Mouse (Mus musculus) limb, embryonic 13.5 days (tissue): ENCODE data around the gene Palld. TPM values are rescaled to one million over a fixed set of nuclear protein-coding genes. Genes with fewer than 3 reads are reported as not detected.

Experiments
- ATAC-seq: fragments of 200-750 bp; cut with Nextera tagmentation; 2 replicates; pipeline ENCODE4 v1.8.0; 2017; ENCODE audit warnings: low read depth, moderate number of reproducible peaks, moderate TSS enrichment; ENCODE audit not compliant: low FRiP score
- H3K27ac ChIP-seq: fragments of 300-500 bp; sonication (generic); 2 replicates; pipeline ENCODE4 v1.5.1; 2015; ENCODE audit warnings: inconsistent platforms, mild to moderate bottlenecking, moderate library complexity
- H3K27me3 ChIP-seq: fragments of 300-500 bp; sonication (generic); 2 replicates; pipeline ENCODE4 v1.6.1; 2015; ENCODE audit warnings: mild to moderate bottlenecking, inconsistent platforms
- H3K36me3 ChIP-seq: fragments of 300-500 bp; sonication (generic); 2 replicates; pipeline ENCODE4 v1.6.1; 2015; ENCODE audit warnings: inconsistent platforms, mild to moderate bottlenecking, moderate library complexity
- H3K4me1 ChIP-seq: fragments of 300-500 bp; sonication (generic); 2 replicates; pipeline ENCODE4 v1.6.1; 2015; ENCODE audit warnings: inconsistent platforms
- H3K4me2 ChIP-seq: fragments of 300-500 bp; sonication (generic); replicated peaks from 2 replicates; pipeline ENCODE4 v1.6.1; 2015; ENCODE audit warnings: inconsistent platforms, mild to moderate bottlenecking, moderate library complexity
- H3K4me3 ChIP-seq: fragments of 300-500 bp; sonication (generic); 2 replicates; pipeline ENCODE4 v1.5.1; 2015; ENCODE audit warnings: moderate library complexity, mild to moderate bottlenecking, inconsistent platforms
- H3K9ac ChIP-seq: fragments of 300-500 bp; sonication (generic); 2 replicates; pipeline ENCODE4 v1.6.1; 2015; ENCODE audit warnings: mild to moderate bottlenecking, inconsistent platforms
- H3K9me3 ChIP-seq: fragments of 300-500 bp; sonication (generic); 2 replicates; pipeline ENCODE4 v1.6.1; 2016; ENCODE audit warnings: inconsistent platforms
- WGBS: fragments of 180-500 bp; shearing (Covaris S2); methylation state at CpG from one replicate; pipeline ENCODE4 v1.1.7; 2015; 5-methylcytosine and 5-hydroxymethylcytosine counted together
- polyA plus RNA-seq: library from polyadenylated mRNA; unstranded; fragments of >200 nt; fragmentation: Nextera tagmentation; extraction: Ambion mirVana; gene quantifications from 2 replicates; pipeline ENCODE4 v1.2.1, GENCODE M21; 2015

Gene Palld
- polyA plus RNA-seq, 1 experiment from 2014 or later = 116 TPM

DNA sequence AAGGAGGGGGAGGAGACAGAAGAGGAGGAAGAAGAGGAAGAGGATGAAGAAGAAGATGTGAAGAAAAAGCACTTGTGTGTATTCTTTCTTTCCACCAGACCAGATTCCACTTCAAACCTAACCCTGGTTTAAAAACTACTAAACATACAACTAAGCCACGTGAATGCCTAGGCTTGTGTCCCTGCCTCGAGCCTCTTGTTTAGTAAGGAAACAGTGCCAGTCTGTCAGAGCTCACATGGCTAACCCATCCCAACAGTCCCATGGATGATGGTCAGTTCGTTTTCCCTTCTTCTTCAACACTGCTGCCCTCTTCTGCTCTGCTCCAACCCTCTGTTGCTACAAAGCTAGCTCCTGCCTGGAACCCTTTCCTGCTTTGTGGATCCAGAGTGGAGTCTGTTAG is 316.7 kb downstream of the Palld start:
- ATAC-seq = no peak
- H3K4me3 ChIP-seq = no peak overlapping the region
- no peaks in the 10 kb centered on the region for H3K27me3 ChIP-seq
- peaks cover 33% of the 10 kb centered on the region for H3K4me1 ChIP-seq
- H3K4me2 ChIP-seq = no peak overlapping the region
- H3K9ac ChIP-seq = no peak overlapping the region
- 79% methylated on average over 3 of the region's 3 CpGs for WGBS
- no peak overlapping the region for H3K27ac ChIP-seq
- 0 out of 2 replicates have a peak, but pooled peaks cover 3% of the 10 kb centered on the region for H3K9me3 ChIP-seq
- H3K36me3 ChIP-seq = peaks cover 13% of the 10 kb centered on the region

DNA sequence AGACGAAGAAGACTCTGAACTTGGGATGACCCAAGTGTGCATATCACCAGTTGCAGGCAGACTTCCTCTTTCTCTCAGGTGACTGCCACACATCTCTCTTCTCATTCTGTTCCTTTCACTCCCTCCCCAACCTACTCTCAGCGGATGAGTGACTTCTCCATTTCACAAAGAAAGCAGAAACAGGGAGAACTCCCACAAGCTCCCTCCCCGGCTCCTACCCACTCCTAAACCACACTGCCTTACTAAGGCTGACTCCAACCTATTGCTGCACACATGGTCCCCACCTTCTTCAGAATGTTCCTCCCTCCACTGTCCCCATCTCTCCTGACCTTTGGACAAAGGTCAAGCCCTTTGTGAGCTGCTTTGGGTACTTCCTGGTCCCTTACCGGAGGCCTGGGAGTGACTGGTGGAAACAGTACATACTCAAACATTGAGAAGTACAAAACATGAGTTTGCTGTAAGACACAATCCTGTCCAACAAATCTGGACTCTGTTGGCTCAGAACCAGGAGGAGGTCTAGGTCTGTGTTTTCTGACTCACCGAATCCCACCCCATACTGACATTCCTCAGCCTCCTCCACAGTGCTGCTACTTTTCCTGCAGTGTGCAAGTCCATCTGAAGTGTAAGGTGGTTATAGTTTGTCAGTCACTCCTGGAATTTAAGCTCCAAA is 317.6 kb downstream of the Palld start:
- Histone ChIP-seq H3K4me2 (no peak overlapping the region), H3K9ac (no peak overlapping the region), H3K4me3 (no peak overlapping the region), H3K9me3 (0 out of 2 replicates have a peak, but pooled peaks cover 3% of the 10 kb centered on the region), H3K27ac (no peak overlapping the region), H3K36me3 (peaks cover 13% of the 10 kb centered on the region), H3K27me3 (no peaks in the 10 kb centered on the region), H3K4me1 (peaks cover 37% of the 10 kb centered on the region)
- WGBS = 89% methylated on average over 5 of the region's 5 CpGs
- no peak for ATAC-seq

DNA sequence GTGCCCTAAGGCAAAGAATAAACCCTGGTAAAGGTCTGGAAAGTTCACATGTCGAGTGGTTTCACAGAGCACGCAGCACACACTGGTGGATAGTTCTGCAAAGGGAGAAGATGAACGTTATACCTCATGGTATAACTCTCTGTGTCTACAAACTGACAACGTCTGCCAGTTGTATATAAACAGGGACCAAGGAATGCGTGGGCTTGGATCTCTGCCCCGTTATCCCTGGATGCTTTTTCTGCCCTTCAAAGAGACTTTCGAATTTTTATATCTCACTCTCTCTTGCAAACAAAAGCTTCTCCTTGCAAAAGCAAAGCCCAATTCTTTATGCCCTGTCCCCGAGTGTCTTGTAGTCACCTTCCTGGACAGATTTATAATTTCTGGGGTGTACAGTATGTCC is 319.9 kb downstream of the Palld start:
- no peak overlapping the region for H3K4me2 ChIP-seq
- peaks cover 13% of the 10 kb centered on the region for H3K36me3 ChIP-seq
- H3K27me3 ChIP-seq = no peaks in the 10 kb centered on the region
- no peak overlapping the region for H3K27ac ChIP-seq
- no peak overlapping the region for H3K9ac ChIP-seq
- 81% methylated on average over 8 of the region's 8 CpGs for WGBS
- peaks cover 22% of the 10 kb centered on the region; the same call in 1 of the 2 replicates for H3K4me1 ChIP-seq
- H3K9me3 ChIP-seq = 0 out of 2 replicates have a peak, but pooled peaks cover 3% of the 10 kb centered on the region
- H3K4me3 ChIP-seq = no peak overlapping the region
- ATAC-seq = no peak

DNA sequence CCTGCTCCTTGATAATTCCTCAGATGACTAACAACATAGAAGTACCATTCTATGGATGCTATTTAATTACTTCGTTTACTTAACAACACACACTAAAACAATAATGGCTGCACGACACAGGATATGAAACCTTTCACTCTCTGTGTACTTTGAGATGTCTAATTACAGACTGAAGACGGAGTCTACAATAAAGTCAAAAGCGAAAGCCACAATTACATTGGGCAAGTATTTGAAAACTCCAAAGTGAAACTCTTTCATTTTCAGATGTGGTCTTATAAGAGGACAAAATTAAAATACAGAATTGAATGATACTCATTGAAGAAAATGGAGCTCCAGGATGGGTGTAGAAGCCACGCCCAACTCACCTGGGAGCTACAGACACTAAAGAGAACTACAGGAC is 321.2 kb downstream of the Palld start:
- no peak overlapping the region for H3K9ac ChIP-seq
- no peak overlapping the region for H3K27ac ChIP-seq
- peaks cover 15% of the 10 kb centered on the region for H3K36me3 ChIP-seq
- H3K27me3 ChIP-seq = no peaks in the 10 kb centered on the region
- no peak overlapping the region for H3K4me2 ChIP-seq
- WGBS = 72% methylated on average over 5 of the region's 5 CpGs
- H3K9me3 ChIP-seq = 0 out of 2 replicates have a peak, but pooled peaks cover 3% of the 10 kb centered on the region
- H3K4me3 ChIP-seq = no peak overlapping the region
- ATAC-seq = no peak
- H3K4me1 ChIP-seq = peaks cover 21% of the 10 kb centered on the region; the same call in 1 of the 2 replicates

DNA sequence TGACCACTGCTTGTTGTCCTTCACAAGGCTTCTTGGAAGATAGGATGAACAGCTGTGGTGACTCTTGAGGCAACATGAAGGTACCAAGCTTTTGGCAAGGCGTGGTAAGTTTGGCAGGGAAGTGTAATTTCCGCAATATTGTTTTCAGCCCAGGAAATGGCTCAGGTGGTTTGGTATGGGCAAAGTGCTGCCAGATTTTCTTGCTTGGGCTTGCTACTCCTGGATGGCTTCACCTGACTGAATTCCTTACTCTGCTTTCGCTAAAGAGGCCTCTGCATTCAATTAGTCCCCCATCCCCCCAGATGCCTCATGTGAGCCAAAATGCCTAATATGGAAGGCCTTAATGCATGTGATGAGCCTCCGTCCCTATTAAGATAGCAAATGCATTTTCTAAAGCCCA is 322.7 kb downstream of the Palld start:
- no peak overlapping the region for H3K4me3 ChIP-seq
- H3K9me3 ChIP-seq = 0 out of 2 replicates have a peak, but pooled peaks cover 3% of the 10 kb centered on the region
- H3K27ac ChIP-seq = no peak overlapping the region
- ATAC-seq = no peak
- no peak overlapping the region for H3K9ac ChIP-seq
- WGBS = 57% methylated on average over 4 of the region's 4 CpGs
- peaks cover 15% of the 10 kb centered on the region for H3K36me3 ChIP-seq
- H3K27me3 ChIP-seq = no peaks in the 10 kb centered on the region
- peaks cover 26% of the 10 kb centered on the region; the same call in 1 of the 2 replicates for H3K4me1 ChIP-seq
- no peak overlapping the region for H3K4me2 ChIP-seq

DNA sequence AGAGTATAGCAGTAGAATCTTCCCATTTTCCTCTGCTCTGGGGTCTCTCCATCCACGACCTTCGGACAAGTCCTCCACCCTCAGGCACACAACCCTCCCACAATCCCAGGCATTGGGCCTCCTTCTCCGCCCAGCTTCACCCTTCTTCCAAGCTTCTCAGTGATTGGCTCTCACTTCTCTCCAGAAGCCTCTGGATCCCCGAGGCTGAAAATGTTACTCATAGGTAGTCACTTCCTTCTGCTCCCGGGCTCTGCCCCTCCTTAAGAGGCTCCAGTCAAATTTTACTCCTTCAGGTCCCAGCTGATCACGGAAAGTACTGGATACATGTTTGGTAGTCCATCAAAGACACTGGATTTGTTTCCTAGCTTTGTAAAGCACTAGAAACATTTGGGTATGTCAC is 323.7 kb downstream of the Palld start:
- 0 out of 2 replicates have a peak, but pooled peaks cover 3% of the 10 kb centered on the region for H3K9me3 ChIP-seq
- H3K36me3 ChIP-seq = peaks cover 14% of the 10 kb centered on the region
- no peak for ATAC-seq
- 82% methylated on average over 6 of the region's 6 CpGs for WGBS
- no peak overlapping the region for H3K4me2 ChIP-seq
- H3K4me3 ChIP-seq = no peak overlapping the region
- no peak overlapping the region for H3K27ac ChIP-seq
- H3K27me3 ChIP-seq = no peaks in the 10 kb centered on the region
- peaks cover 30% of the 10 kb centered on the region for H3K4me1 ChIP-seq
- no peak overlapping the region for H3K9ac ChIP-seq

DNA sequence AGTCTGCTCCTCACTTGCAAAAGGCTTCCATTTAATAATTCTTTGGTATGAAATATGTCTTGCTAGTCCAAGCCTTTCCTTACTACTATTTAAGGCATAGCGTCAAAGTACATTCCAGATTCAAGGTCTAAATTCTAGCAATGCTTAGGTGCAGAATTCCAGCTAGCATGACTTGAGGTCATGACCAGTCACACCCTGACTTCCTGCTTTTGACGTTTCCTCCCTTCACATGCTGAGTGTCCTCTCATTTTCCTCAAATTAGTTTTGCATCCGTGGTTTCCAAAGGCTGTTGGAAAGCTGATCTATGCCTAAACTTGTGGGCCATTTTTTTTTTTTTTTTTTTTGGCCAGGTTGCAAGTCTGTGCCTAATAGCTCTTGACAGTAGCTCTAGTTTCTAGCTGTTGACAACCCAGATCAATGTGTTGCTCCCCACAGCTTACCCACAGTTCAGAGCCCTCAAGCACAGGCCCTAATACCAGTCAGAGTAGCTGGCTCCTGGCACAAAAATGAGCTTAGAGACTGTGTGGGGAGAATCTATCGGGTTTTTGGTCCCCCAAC is 327.3 kb downstream of the Palld start:
- Histone ChIP-seq H3K27me3 (no peaks in the 10 kb centered on the region), H3K36me3 (peaks cover 9% of the 10 kb centered on the region; the same call in 1 of the 2 replicates), H3K4me2 (no peak overlapping the region), H3K27ac (no peak overlapping the region), H3K4me1 (peaks cover 22% of the 10 kb centered on the region), H3K9me3 (no peaks in the 10 kb centered on the region), H3K9ac (no peak overlapping the region), H3K4me3 (no peak overlapping the region)
- ATAC-seq = no peak
- WGBS = 62% methylated on average over 4 of the region's 4 CpGs

DNA sequence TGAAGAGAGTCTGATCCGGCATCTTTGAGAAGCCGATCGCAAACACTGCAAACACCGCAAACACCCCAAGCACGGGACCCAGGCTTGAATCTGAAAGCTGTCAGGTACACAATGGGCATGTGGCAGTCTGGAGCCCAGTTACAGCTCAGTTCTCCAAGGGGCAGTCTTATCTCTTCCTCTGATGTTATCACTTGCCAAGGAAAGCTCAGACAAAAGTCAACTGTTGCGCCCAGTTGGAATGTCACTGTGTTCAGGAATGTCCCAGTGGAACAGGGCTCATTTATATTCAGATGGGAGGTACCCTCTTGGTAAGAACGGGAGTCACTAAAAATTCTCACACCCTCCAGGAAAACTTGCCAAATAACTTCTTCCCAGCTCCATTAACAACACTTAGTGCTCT is 328.0 kb downstream of the Palld start:
- ATAC-seq = no peak
- Histone ChIP-seq H3K27me3 (no peaks in the 10 kb centered on the region), H3K9ac (no peak overlapping the region), H3K9me3 (no peaks in the 10 kb centered on the region), H3K36me3 (peaks cover 9% of the 10 kb centered on the region; the same call in 1 of the 2 replicates), H3K4me2 (no peak overlapping the region), H3K27ac (no peak overlapping the region), H3K4me1 (peaks cover 22% of the 10 kb centered on the region), H3K4me3 (no peak overlapping the region)
- WGBS = 88% methylated on average over 7 of the region's 7 CpGs

DNA sequence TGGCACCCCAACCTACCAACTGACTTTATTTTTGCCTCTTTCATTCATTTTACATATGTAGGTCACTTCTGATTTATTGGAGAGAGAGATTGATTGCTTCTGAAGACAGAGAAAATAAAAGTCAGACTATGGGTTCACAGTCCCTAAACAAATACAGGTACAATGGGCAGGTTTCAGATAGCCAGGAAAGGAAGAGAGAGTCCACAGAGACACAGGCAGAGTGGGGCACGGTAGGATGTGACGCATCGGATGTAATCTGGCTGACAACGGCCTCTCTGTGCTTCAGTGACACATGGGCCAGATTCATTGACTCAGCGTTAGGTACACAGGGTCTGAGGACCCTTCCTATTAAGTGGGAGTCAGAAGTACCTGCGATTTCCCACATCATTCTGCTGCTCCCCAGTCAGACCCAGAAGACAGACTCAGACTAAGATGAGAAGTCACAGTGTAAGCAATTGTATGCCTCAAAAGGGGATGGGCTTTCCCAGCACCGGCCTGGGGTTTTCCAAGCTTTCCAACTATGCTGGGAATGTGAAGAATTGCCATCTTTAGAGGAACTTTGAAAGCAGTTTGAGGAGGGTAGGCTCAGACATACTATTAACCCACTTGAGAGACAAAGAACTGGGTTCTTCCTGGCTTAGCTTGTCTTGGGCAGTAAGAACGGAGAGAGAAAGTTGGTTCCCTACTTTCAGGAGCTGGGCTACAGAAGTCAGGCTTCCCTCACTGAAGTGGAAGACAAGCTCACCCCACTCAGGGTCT is 329.1 kb downstream of the Palld start:
- Histone ChIP-seq H3K4me2 (no peak overlapping the region), H3K4me3 (no peak overlapping the region), H3K9me3 (no peaks in the 10 kb centered on the region), H3K27ac (no peak overlapping the region; the same call in 1 of the 2 replicates), H3K4me1 (peaks cover 23% of the 10 kb centered on the region), H3K27me3 (no peaks in the 10 kb centered on the region), H3K36me3 (peaks cover 9% of the 10 kb centered on the region; the same call in 1 of the 2 replicates), H3K9ac (no peak overlapping the region)
- ATAC-seq = no peak
- WGBS = 76% methylated on average over 8 of the region's 8 CpGs

DNA sequence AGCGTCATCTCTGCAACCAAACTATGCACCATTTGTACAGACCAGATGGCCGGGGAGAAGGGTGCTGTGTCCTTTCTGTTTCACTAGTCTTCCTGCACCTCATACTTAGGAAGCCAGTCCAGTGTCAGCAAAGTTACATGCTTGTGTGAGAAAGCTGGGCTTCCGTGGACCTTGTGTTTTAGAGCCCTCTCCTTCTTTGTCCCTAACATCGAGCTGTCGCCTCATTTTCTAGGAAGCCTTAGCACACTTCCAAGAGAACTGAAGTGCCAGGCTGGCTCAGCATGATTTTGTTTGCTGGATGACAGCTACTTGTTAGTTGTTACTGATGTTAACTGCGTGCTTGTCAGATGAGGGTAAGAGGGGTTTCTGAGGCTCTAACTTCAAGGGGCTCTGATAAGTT is 329.8 kb downstream of the Palld start:
- H3K4me1 ChIP-seq = peaks cover 23% of the 10 kb centered on the region
- no peak overlapping the region for H3K9ac ChIP-seq
- H3K4me2 ChIP-seq = no peak overlapping the region
- ATAC-seq = no peak
- no peak overlapping the region for H3K4me3 ChIP-seq
- H3K9me3 ChIP-seq = no peaks in the 10 kb centered on the region
- WGBS = 84% methylated on average over 6 of the region's 6 CpGs
- H3K36me3 ChIP-seq = peaks cover 9% of the 10 kb centered on the region; the same call in 1 of the 2 replicates
- no peak overlapping the region for H3K27ac ChIP-seq
- H3K27me3 ChIP-seq = no peaks in the 10 kb centered on the region

DNA sequence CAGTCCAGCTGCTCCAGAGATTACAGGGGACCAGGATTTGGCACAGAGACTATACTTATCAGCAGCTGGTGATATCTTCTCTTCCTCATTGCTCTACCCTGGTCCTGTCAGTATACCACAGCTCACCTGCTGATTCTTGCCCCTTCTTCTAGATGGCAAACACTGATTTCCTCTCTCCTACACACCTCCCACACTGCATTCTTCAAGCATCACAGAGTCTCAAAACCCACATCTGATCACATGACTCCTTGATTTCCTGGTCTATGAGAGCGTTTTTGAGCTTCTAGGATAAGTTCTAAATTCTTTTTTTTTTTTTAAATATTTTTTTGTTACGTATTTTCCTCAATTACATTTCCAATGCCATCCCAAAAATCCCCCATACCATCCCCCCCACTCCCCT is 331.9 kb downstream of the Palld start:
- 88% methylated on average over 2 of the region's 2 CpGs for WGBS
- ATAC-seq = no peak

DNA sequence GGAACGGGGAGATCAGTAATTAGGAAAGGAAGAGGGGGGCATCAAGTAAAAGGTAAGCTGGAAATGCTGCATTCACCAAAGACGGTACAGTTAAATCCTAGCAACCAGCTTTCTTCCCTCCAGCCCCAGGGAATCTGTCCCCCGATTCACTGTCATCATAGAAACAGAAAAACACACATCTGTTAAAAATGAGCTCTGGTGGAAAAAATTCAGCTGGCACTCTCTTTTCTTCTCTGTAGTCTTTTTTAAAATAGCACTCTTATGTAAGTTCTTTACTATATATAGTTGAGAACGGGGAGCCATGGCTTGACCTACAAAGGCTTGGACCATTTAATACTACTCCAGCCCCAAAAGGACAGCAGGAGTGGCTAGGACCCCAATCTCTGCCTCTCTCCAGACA is 332.8 kb downstream of the Palld start:
- Histone ChIP-seq H3K4me1 (peaks cover 17% of the 10 kb centered on the region), H3K9ac (no peak overlapping the region), H3K9me3 (no peaks in the 10 kb centered on the region), H3K4me2 (no peak overlapping the region), H3K27me3 (no peaks in the 10 kb centered on the region), H3K4me3 (no peak overlapping the region), H3K36me3 (peaks cover 7% of the 10 kb centered on the region; the same call in 1 of the 2 replicates), H3K27ac (no peak overlapping the region; the same call in 1 of the 2 replicates)
- WGBS = 59% methylated on average over 4 of the region's 4 CpGs
- no peak for ATAC-seq

More for the DNA sequence above, 331.9 kb downstream of the Palld start:
- Histone ChIP-seq H3K36me3 (peaks cover 7% of the 10 kb centered on the region; the same call in 1 of the 2 replicates), H3K9me3 (no peaks in the 10 kb centered on the region), H3K4me3 (no peak overlapping the region), H3K27me3 (no peaks in the 10 kb centered on the region), H3K4me1 (peaks cover 19% of the 10 kb centered on the region), H3K4me2 (no peak overlapping the region), H3K27ac (no peak overlapping the region), H3K9ac (no peak overlapping the region)
